Mouse (Mus musculus): ENCODE measurements around the gene Hdac9.

The Hdac9 gene

DNA sequence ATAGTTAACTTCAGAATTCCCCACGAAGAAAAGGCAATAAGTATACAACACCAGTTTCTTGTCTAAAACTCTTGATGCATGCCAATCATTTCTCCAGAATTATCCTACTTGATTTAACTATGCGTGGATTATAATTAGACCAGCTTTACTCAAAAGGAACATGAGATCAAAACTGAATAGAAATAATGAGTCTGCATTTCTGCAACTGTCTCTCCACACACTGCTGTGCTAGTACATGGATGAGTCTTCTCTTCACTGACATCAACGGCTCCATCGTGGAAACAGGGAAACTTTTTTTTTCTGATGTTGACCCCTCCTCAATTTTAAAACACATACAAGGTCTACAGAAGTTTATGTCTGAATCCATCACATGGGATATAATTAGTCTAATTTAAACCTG lies 334.4 kb downstream of the Hdac9 start:
- no peak for DNase-seq

DNA sequence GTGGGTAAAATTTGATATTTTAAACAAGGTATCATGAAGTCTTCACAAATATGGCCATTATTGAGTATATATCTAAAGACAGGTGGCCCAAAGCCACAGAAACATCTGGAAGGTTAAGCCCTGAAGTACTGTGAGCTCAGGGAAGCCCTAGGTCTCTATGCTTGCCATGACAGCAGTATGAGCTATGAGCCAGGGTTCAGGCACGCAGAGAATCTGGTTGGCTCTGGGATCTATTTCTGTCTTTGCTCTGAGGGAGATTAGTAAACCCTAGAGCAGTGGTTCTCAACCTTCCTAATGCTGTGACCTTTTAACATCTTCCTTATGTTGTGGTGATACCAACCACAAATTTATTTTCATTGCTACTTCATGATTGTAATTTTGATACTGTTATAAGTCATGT lies 337.7 kb downstream of the Hdac9 start:
- no peak for DNase-seq

GRCm38 (mm10) chr12:34571069-34571468 lies 345.8 kb downstream of the Hdac9 start:
- no peak for DNase-seq

DNA sequence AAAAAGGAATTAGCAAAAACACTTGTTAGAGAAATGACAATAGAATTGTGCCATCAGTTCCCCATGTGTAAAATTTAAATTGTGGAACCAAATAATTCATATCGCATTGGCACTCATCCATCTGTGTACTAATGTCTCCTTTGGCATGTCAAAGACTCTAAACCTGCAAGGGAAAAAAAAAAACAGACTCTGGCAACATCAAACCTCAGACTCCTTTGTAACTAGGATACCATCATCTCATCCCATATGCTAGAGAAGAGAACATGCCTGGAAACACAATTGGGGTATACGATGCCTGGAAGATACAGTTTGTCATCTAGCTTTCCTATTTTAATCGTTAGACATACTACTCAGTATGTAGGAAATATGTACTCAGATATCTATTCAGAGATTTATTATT lies 347.4 kb downstream of the Hdac9 start:
- DNase-seq, result no peak

DNA sequence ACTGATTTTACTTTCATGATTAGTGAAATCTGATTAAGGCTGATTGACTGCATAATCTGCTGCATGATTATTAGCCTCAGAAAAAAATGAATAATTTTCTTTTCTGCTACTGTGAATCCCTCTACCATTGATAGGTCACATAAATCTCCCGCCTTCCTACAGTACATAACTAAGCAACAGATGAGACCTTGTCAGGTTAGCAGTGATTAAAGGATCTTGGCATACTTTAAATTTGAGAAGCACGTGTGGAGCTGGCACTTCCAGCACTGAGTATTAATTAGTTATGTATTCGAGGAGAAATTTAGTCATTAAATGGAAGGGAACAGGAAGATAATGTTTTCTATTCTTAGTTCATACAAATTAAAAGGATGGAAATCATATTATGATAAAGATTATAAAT lies 347.8 kb downstream of the Hdac9 start:
- DNase-seq, result no peak

GRCm38 (mm10) chr12:34562331-34562730 lies 354.6 kb downstream of the Hdac9 start:
- no peak for DNase-seq

DNA sequence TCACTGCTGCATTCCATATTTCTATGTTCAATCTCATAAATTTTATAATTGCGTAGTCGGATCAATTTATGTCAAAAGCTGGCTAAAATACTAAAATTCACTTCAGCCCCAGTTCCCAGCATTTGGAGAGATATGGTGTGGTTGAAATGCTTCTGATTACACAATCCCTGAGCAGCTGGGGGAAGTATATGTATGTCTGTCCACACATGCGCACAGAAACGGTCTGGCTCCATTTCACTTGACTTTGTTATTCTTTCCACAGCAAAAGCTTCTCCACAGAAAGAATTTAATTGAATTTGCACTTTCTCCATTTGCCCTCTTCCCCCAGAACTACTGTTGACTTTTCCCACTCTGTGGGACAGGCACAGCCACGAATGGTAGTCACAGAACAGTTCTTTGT lies 357.9 kb downstream of the Hdac9 start:
- DNase-seq, result no peak

DNA sequence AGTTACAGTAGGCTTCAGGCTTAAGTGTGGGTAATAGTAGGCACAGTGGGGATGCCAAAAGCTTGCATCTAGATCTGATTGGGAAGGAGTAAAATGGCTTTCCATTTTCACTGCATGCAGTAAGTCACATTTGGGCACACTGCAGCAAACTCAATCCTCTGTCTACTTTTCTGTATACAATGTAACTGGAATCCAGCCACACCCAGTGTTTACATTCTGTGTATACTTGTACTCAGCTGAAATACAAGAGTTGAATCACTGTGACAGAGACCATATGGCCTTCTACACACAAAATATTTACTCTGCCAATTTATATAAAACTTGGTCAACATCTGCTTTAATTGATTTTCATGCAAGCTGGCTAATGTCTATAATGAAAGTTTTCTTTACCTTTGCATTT lies 362.1 kb downstream of the Hdac9 start:
- no peak for DNase-seq

GRCm38 (mm10) chr12:34550268-34550667 lies 366.6 kb downstream of the Hdac9 start:
- no peak for DNase-seq

- peak; percentile 22 to 32 for DNase-seq
These were observed 387.7 kb downstream of the Hdac9 start for GRCm38 (mm10) chr12:34529165-34529545.

- DNase-seq, result peak; percentile 38 to 53
These were observed 388.4 kb downstream of the Hdac9 start for GRCm38 (mm10) chr12:34528201-34529164.

GRCm38 (mm10) chr12:34527761-34528160 lies 389.1 kb downstream of the Hdac9 start:
- DNase-seq, result no peak

DNA sequence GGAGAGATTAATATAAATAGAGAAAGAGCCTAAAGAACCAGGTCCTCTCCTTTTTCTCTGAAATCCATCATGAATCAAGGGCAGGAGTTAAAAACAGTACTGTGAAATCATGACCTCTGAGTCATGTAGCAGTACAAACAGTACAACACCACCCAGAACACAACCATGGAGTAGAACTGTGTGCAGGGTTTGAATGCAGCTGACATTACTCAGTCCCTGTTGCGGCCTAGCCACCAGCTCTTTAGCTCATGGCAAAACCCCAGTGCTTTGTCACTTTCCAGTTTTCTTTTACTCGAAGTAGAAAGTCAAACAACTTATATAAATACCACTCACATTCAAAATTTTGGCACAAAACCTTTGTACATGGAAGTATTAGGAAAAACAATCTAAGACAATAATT lies 395.4 kb downstream of the Hdac9 start:
- DNase-seq, result no peak

DNA sequence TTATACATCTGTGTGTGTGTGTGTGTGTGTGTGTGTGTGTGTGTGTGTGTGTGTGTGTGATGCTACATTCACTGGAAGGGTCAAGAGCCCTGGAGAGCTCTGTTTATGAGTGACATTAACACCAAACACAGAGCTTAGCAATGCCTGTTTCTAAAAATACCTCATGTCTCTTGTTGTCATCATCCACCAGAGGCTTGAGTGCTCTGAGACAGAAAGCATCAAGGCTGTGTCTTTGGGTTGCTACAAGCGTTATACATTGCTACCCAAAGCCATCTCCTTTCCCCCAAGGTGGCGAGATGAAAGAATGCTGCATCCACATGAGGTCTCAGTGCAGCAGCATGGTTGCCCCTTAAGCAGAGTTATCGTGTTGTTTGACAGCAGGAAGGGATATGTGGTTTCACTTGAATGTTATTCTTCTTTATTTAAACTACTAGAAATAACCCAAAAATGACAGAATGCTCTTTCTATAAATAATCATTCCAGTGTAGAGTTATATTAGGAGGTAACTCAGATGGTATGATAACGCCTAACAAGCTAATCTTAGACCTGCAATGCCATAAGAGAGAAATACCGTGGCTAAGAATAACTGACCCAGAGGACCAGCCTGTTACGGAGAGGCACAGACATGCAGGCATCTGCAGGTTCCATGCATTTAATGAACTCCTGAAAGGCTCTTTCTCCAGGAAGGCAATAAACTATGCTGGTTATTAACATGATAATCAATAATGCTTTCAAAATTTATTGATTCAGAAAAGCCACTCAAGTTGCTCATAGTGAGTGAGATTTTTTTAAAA lies 399.9 kb downstream of the Hdac9 start:
- DNase-seq, result no peak

DNA sequence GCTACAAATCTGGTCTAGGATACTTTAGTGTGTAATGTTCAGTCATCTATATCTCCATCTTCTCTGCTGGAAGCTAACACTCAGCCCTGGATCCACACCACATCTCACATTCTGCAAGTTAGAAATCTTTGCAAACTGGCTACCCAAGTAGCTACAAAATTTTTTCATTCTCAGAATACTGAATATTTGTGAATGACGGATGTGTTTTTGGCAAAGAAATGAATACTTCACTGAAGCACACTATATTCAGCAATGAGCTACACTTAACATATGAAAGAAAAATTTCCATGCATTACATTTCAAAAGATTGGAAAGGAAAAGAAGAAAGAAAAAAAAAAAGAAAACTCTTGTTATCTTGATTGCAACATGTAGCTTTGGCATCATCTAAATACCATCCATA lies 410.6 kb downstream of the Hdac9 start:
- no peak for DNase-seq

GRCm38 (mm10) chr12:34498751-34499626 lies 417.9 kb downstream of the Hdac9 start:
- DNase-seq, result no peak

DNA sequence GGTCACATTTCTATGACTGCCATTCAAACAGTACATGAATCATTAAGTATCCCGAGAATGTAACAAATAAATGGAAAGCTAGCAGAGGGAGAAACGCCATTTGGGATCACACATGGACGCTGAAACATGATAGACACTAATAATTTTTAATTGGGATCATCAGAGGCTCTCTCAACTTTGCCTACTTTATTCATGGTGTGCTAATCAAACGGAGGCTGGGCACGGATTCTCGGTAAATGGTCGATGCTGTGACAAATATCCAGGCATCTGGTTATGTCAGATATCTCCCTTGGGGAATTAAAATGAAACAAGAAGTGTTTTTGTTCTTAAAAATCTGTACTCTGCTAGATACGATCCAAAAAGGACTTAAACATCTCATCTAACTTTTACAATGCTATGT lies 418.6 kb downstream of the Hdac9 start:
- DNase-seq, result no peak

- DNase-seq, result no peak
These were observed 419.2 kb downstream of the Hdac9 start for GRCm38 (mm10) chr12:34497702-34498101.

DNA sequence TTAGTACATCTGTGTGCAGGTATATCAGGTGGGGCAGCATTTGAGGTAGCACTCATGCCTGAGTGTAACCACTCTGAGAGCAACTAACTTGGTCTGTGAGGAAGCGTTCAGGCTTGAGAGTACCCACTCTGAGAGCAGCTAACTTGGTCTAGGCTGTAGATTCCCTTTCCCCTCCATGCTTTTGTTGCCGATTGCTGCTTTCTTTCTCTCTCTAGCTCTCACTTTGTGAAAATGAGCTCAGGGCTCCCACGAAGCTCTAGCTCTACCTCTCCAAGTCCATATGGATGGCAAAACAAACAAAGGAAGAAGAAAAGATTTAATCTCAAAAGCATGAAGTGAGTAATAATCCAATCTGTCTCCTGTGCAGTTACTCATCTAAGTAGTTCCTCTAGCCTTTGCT lies 421.0 kb downstream of the Hdac9 start:
- no peak for DNase-seq

GRCm38 (mm10) chr12:34489629-34490028 lies 427.3 kb downstream of the Hdac9 start:
- DNase-seq, result no peak

DNA sequence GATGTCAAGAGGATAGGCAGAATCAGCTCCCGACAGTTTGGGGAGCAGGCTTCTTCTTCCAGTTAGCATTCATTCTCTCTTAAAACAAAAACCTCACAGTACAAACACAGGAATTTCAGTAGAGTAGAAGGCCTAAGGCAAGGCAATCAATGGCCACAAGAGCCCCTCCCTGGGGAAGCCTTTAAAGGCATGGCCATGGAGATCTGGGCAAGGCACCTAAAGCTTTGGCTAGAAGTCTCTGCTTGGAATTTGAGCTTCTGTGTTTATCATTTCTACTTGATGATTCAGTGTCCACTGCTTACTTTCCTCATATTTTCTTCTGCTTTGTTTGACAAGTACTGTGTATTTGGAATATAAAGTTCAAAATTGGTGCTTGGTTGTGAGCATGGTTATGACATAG lies 429.2 kb downstream of the Hdac9 start:
- DNase-seq, result no peak

DNA sequence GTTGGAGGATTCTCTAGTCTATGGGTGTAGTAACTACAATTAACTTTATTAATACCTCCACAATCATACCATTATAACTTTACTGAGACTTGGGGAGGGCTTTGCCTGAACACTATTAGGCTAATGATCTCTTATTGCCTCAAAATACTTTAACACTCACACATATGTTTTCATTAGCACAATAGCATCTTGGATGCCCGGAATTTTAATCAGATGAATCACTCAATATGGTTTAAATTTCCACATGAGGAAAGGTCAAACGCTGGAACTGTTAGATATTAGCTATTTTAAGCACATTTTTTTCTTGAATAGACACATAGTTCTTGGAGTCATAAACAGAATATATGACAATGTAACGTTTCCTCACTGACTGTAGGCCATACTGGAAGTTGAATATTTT lies 429.9 kb downstream of the Hdac9 start:
- DNase-seq, result no peak

DNA sequence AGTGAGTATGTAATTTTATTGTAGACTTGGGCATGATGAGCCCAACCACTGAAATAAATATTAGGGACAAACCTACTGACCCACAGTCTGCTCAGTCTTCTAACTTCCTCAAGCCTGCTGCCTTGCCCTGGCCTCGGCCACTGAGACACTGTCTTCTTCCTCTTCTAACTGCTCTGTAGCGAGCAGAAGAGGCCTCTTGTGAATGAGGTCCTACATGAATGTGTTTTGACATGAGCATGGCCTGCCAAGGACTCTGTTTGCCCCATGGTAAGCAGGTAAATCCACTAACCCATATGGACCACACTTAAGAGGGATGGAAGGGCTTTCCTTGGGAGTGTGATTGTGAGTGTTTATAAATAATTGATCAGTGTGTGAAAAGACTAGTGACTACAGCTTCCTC lies 430.9 kb downstream of the Hdac9 start:
- no peak for DNase-seq

Measured in cerebellum, postnatal 14 days (tissue).